Mouse (Mus musculus): ENCODE measurements around the gene Ms4a15. TPM values are rescaled to one million over a fixed set of nuclear protein-coding genes. Genes with fewer than 3 reads are reported as not detected.

Gene Ms4a15
- polyA plus RNA-seq (2014; fragmentation: Nextera tagmentation; extraction: Ambion mirVana), result 0.15 TPM in 1 of 2 replicates, not detected in the other

DNA sequence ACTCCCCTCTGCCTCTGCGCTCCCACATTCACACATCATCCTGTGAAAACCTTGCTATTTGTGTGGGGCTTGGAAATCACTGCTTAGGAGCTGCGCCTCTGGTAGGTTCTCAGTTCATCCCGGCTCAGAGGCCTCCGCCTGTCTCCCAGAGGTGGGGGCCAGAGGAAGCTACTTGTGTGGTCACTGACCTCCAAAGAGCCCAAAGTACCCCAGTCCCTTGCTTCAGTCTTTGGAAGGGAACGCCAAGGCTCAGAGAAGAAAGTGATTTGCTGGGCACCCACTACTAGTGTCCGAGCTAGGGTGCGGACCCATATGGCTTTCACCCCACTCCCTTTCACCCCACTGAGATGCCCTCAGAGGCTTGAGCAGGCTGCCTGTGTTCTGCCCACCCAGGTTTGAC lies at the start of gene Ms4a15:
Ms4a15 (minus strand) TSS at position 101 of the 400 bp plus-strand sequence.
- ATAC-seq (ENCODE audit: insufficient number of reproducible peaks, insufficient read depth, low FRiP score, low read depth), result no peak

DNA sequence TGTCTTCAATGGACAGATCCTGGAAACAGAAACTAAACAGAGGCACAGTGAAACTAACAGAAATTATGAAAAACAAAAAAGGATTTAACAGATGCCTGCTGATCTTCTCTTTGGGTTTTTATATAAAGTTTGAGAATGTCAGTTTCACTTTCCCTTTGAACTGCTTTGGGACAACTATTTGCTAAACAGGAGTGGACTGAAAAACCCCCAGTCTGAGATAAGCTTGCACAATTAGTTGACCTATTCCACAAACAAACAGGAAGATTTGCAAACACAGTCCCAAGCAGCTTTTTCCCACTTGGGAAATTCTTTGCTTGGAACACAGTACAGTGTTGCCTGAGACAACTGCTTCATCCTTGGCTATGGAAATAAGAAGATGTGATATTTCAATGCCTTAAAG lies 44.5 kb upstream of the Ms4a15 start:
- Histone ChIP-seq H3K9ac (ENCODE audit: low read length) (no peak overlapping the region), H3K4me1 (ENCODE audit: control insufficient read depth in 2 of 2, insufficient read depth in 2 of 2, low read length in 2 of 2) (no peaks in the 10 kb centered on the region), H3K4me2 (ENCODE audit: low read length) (no peak overlapping the region), H3K27me3 (ENCODE audit: control insufficient read depth, insufficient read depth, low read length) (no peaks in the 10 kb centered on the region), H3K27ac (replicated peaks in 1 of 2; ENCODE audit: control insufficient read depth in 1 of 2, insufficient read depth in 1 of 2, low read depth in 2 of 2, low read length in 2 of 2) (no peak overlapping the region), H3K36me3 (ENCODE audit: control insufficient read depth, insufficient read depth, low read length) (no peaks in the 10 kb centered on the region), H3K9me3 (ENCODE audit: control insufficient read depth, low read length) (no peaks in the 10 kb centered on the region), H3K4me3 (ENCODE audit: control insufficient read depth in 1 of 2, insufficient read depth in 1 of 2, low read depth in 1 of 2, low read length in 2 of 2) (no peak overlapping the region)
- ATAC-seq (ENCODE audit: insufficient number of reproducible peaks, insufficient read depth, low FRiP score, low read depth), result no peak

More for the DNA sequence above, at the start of gene Ms4a15:
- Histone ChIP-seq H3K9me3 (ENCODE audit: control insufficient read depth, low read length) (no peaks in the 10 kb centered on the region), H3K4me3 (ENCODE audit: control insufficient read depth in 1 of 2, insufficient read depth in 1 of 2, low read depth in 1 of 2, low read length in 2 of 2) (no peak within 1 kb of the TSS), H3K27ac (replicated peaks in 1 of 2; ENCODE audit: control insufficient read depth in 1 of 2, insufficient read depth in 1 of 2, low read depth in 2 of 2, low read length in 2 of 2) (no peak within 1 kb of the TSS), H3K4me2 (ENCODE audit: low read length) (no peak within 1 kb of the TSS), H3K36me3 (ENCODE audit: control insufficient read depth, insufficient read depth, low read length) (no peaks in the 10 kb centered on the region), H3K9ac (ENCODE audit: low read length) (no peak within 1 kb of the TSS), H3K27me3 (ENCODE audit: control insufficient read depth, insufficient read depth, low read length) (no peaks in the 10 kb centered on the region), H3K4me1 (ENCODE audit: control insufficient read depth in 2 of 2, insufficient read depth in 2 of 2, low read length in 2 of 2) (peaks cover 2 to 3% of the 10 kb centered on the region in 2 experiments; a peak in 1 of 4 replicates)
- WGBS, result 84% methylated on average over 7 of the region's 7 CpGs

DNA sequence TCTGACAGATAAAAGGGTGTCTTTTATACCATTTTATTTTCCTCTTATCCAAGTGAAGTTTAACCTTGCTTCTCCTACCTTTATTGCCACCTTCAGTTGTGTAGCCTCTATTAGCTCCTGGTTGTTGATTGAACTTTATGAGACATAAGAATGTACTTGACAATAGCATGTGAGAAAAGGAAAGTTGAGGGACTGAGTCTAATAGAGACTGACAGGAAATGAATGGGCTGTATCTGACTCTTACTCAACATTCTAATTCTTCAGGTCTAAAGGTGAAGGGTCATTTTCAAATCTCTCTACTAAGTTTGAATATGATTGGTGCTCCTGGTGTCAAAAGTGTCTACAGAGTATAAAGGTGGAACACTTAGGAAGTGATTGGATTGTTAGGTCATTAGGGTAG lies 29.3 kb upstream of the Ms4a15 start:
- H3K27ac ChIP-seq (replicated peaks in 1 of 2; ENCODE audit: control insufficient read depth in 1 of 2, insufficient read depth in 1 of 2, low read depth in 2 of 2, low read length in 2 of 2), result no peak overlapping the region
- no peak overlapping the region for H3K4me3 ChIP-seq (ENCODE audit: control insufficient read depth in 1 of 2, insufficient read depth in 1 of 2, low read depth in 1 of 2, low read length in 2 of 2)
- H3K27me3 ChIP-seq (ENCODE audit: control insufficient read depth, insufficient read depth, low read length), result no peaks in the 10 kb centered on the region
- no peak overlapping the region for H3K9ac ChIP-seq (ENCODE audit: low read length)
- H3K36me3 ChIP-seq (ENCODE audit: control insufficient read depth, insufficient read depth, low read length), result no peaks in the 10 kb centered on the region
- ATAC-seq (ENCODE audit: insufficient number of reproducible peaks, insufficient read depth, low FRiP score, low read depth), result no peak
- H3K9me3 ChIP-seq (ENCODE audit: control insufficient read depth, low read length), result no peaks in the 10 kb centered on the region
- no peaks in the 10 kb centered on the region for H3K4me1 ChIP-seq (ENCODE audit: control insufficient read depth in 2 of 2, insufficient read depth in 2 of 2, low read length in 2 of 2)
- H3K4me2 ChIP-seq (ENCODE audit: low read length), result no peak overlapping the region

DNA sequence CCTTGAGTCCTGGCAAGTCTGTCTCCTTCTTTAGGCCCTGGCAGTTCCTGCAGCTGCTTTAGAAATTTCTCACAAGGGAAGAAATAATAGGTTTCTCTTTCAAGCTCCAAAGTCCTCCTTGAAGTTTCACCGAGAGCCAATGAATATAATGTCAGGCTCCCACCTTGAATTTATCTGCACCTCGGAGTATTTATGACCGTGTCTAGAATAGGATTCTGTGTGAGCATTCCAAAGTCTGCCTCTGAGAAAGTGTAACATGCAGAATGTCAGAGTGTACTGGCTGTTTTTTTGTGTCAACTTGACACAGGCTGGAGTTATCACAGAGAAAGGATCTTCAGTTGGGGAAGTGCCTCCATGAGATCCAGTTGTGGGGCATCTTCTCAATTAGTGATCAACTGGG lies 24.8 kb upstream of the Ms4a15 start, which contains the start of gene Ms4a18:
Ms4a18 (minus strand) TSS at position 141 of the 400 bp plus-strand sequence.
- no peak within 1 kb of the TSS for H3K4me2 ChIP-seq (ENCODE audit: low read length)
- no peaks in the 10 kb centered on the region for H3K9me3 ChIP-seq (ENCODE audit: control insufficient read depth, low read length)
- H3K27ac ChIP-seq (replicated peaks in 1 of 2; ENCODE audit: control insufficient read depth in 1 of 2, insufficient read depth in 1 of 2, low read depth in 2 of 2, low read length in 2 of 2), result no peak within 1 kb of the TSS
- H3K27me3 ChIP-seq (ENCODE audit: control insufficient read depth, insufficient read depth, low read length), result no peaks in the 10 kb centered on the region
- H3K9ac ChIP-seq (ENCODE audit: low read length), result no peak within 1 kb of the TSS
- H3K4me3 ChIP-seq (ENCODE audit: control insufficient read depth in 1 of 2, insufficient read depth in 1 of 2, low read depth in 1 of 2, low read length in 2 of 2), result no peak within 1 kb of the TSS
- no peak for ATAC-seq (ENCODE audit: insufficient number of reproducible peaks, insufficient read depth, low FRiP score, low read depth)
- 77% methylated on average over 3 of the region's 3 CpGs for WGBS
- H3K36me3 ChIP-seq (ENCODE audit: control insufficient read depth, insufficient read depth, low read length), result no peaks in the 10 kb centered on the region
- H3K4me1 ChIP-seq (ENCODE audit: control insufficient read depth in 2 of 2, insufficient read depth in 2 of 2, low read length in 2 of 2), result no peaks in the 10 kb centered on the region

DNA sequence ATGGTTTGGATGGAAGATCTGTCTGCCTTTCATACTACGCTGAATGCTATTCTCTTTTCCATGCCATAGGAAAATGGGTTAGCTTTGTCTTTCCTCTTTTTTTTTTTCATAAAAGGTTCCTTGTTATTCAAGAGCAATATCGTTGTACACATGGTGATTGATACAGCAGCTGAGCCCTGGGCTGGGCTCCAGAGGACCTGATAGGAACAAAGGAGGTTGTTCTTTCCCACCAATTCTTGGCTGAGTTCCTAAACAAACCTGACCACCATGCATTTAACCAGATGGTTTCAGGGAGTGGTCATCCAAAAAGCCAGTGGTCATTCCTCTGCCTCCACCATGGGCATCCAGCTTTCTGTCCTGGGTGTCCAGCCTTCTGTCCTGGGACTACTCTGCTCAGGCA lies 24.2 kb upstream of the Ms4a15 start:
- no peak for ATAC-seq (ENCODE audit: insufficient number of reproducible peaks, insufficient read depth, low FRiP score, low read depth)
- Histone ChIP-seq H3K4me2 (ENCODE audit: low read length) (no peak overlapping the region), H3K9ac (ENCODE audit: low read length) (no peak overlapping the region), H3K9me3 (ENCODE audit: control insufficient read depth, low read length) (no peaks in the 10 kb centered on the region), H3K27me3 (ENCODE audit: control insufficient read depth, insufficient read depth, low read length) (no peaks in the 10 kb centered on the region), H3K36me3 (ENCODE audit: control insufficient read depth, insufficient read depth, low read length) (no peaks in the 10 kb centered on the region), H3K27ac (replicated peaks in 1 of 2; ENCODE audit: control insufficient read depth in 1 of 2, insufficient read depth in 1 of 2, low read depth in 2 of 2, low read length in 2 of 2) (no peak overlapping the region), H3K4me1 (ENCODE audit: control insufficient read depth in 2 of 2, insufficient read depth in 2 of 2, low read length in 2 of 2) (no peaks in the 10 kb centered on the region), H3K4me3 (ENCODE audit: control insufficient read depth in 1 of 2, insufficient read depth in 1 of 2, low read depth in 1 of 2, low read length in 2 of 2) (no peak overlapping the region)
- 63% methylated on average over 2 of the region's 2 CpGs for WGBS

DNA sequence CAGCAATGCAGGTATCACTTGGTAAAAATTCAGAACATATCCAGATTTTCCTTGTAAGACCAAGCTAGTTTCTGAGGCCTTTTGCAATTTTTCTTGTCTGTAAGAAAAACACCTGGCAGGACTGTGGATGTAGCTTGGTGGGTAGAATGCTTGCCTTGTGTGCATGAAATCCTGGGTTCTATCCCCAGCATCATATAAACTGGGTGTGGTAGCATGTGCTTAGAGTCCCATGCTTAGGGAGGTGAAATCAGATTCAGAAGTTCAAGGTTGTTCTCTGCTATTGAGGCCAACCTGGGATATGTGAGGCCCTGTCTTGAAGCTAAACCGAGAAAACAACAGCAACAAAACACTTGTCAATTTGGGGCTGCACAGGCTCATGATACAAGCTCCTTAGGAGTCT lies 22.9 kb upstream of the Ms4a15 start:
- Histone ChIP-seq H3K4me3 (ENCODE audit: control insufficient read depth in 1 of 2, insufficient read depth in 1 of 2, low read depth in 1 of 2, low read length in 2 of 2) (no peak overlapping the region), H3K27ac (replicated peaks in 1 of 2; ENCODE audit: control insufficient read depth in 1 of 2, insufficient read depth in 1 of 2, low read depth in 2 of 2, low read length in 2 of 2) (no peak overlapping the region), H3K9ac (ENCODE audit: low read length) (no peak overlapping the region), H3K36me3 (ENCODE audit: control insufficient read depth, insufficient read depth, low read length) (no peaks in the 10 kb centered on the region), H3K27me3 (ENCODE audit: control insufficient read depth, insufficient read depth, low read length) (no peaks in the 10 kb centered on the region), H3K4me1 (ENCODE audit: control insufficient read depth in 2 of 2, insufficient read depth in 2 of 2, low read length in 2 of 2) (no peaks in the 10 kb centered on the region), H3K9me3 (ENCODE audit: control insufficient read depth, low read length) (no peaks in the 10 kb centered on the region), H3K4me2 (ENCODE audit: low read length) (no peak overlapping the region)
- WGBS, result 80% methylated on average over 1 of the region's 1 CpGs
- ATAC-seq (ENCODE audit: insufficient number of reproducible peaks, insufficient read depth, low FRiP score, low read depth), result no peak

DNA sequence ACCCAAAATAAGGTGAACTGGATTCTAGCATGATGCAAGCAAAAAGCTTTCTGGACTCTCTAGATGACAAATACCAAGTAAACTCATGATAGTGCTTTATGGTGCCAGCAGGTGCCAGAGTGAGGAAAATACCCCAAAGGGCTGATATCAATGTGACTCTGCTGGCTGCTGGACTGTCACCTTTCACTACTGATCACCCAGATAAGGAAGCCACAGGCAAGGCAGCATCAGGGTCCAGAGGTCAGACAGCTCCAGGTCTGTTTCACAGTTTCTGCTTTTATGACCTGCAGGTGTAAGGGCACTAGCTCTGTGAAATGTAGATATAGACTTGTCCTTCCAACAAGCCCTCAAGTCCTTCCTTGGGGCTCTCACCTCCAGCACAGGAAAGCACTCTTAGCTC lies 22.4 kb upstream of the Ms4a15 start:
- Histone ChIP-seq H3K27me3 (ENCODE audit: control insufficient read depth, insufficient read depth, low read length) (no peaks in the 10 kb centered on the region), H3K4me3 (ENCODE audit: control insufficient read depth in 1 of 2, insufficient read depth in 1 of 2, low read depth in 1 of 2, low read length in 2 of 2) (no peak overlapping the region), H3K27ac (replicated peaks in 1 of 2; ENCODE audit: control insufficient read depth in 1 of 2, insufficient read depth in 1 of 2, low read depth in 2 of 2, low read length in 2 of 2) (no peak overlapping the region), H3K9ac (ENCODE audit: low read length) (no peak overlapping the region), H3K9me3 (ENCODE audit: control insufficient read depth, low read length) (no peaks in the 10 kb centered on the region), H3K4me1 (ENCODE audit: control insufficient read depth in 2 of 2, insufficient read depth in 2 of 2, low read length in 2 of 2) (no peaks in the 10 kb centered on the region), H3K36me3 (ENCODE audit: control insufficient read depth, insufficient read depth, low read length) (no peaks in the 10 kb centered on the region), H3K4me2 (ENCODE audit: low read length) (no peak overlapping the region)
- no peak for ATAC-seq (ENCODE audit: insufficient number of reproducible peaks, insufficient read depth, low FRiP score, low read depth)

DNA sequence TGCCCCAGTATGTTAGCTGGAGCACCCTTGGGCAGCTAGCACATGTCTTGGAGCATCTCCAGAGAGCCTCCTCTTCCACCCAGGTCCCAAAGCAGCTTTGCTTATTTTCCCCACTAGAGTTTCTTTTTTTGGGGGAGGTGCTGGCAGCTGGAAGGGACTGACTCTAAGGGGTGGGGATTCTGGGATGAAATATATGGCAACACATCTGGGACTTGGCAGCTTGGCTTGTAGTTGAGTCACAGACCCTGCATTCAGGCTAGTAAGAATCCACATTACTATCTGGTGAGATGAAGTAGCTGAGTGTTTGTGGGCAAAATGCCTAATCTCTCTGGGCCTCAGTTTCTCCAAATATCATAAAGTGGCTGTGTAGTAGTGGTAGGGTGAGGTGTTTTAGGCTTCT lies 1.1 kb downstream of the Ms4a15 start:
- H3K27me3 ChIP-seq (ENCODE audit: control insufficient read depth, insufficient read depth, low read length), result no peaks in the 10 kb centered on the region
- no peak for ATAC-seq (ENCODE audit: insufficient number of reproducible peaks, insufficient read depth, low FRiP score, low read depth)
- no peak overlapping the region for H3K27ac ChIP-seq (replicated peaks in 1 of 2; ENCODE audit: control insufficient read depth in 1 of 2, insufficient read depth in 1 of 2, low read depth in 2 of 2, low read length in 2 of 2)
- H3K4me2 ChIP-seq (ENCODE audit: low read length), result no peak overlapping the region
- H3K9me3 ChIP-seq (ENCODE audit: control insufficient read depth, low read length), result no peaks in the 10 kb centered on the region
- H3K36me3 ChIP-seq (ENCODE audit: control insufficient read depth, insufficient read depth, low read length), result no peaks in the 10 kb centered on the region
- no peak overlapping the region for H3K9ac ChIP-seq (ENCODE audit: low read length)
- H3K4me1 ChIP-seq (ENCODE audit: control insufficient read depth in 2 of 2, insufficient read depth in 2 of 2, low read length in 2 of 2), result peaks cover 2 to 3% of the 10 kb centered on the region in 2 experiments; a peak in 1 of 4 replicates
- no peak overlapping the region for H3K4me3 ChIP-seq (ENCODE audit: control insufficient read depth in 1 of 2, insufficient read depth in 1 of 2, low read depth in 1 of 2, low read length in 2 of 2)
